Mouse (Mus musculus) kidney, adult 9 months (tissue): Measurements from ENCODE around the gene Acbd7.

Experiments used
- DNase-seq: peaks from one replicate; pipeline ENCODE4 v3.0.0; 2022

Acbd7 gene

DNA sequence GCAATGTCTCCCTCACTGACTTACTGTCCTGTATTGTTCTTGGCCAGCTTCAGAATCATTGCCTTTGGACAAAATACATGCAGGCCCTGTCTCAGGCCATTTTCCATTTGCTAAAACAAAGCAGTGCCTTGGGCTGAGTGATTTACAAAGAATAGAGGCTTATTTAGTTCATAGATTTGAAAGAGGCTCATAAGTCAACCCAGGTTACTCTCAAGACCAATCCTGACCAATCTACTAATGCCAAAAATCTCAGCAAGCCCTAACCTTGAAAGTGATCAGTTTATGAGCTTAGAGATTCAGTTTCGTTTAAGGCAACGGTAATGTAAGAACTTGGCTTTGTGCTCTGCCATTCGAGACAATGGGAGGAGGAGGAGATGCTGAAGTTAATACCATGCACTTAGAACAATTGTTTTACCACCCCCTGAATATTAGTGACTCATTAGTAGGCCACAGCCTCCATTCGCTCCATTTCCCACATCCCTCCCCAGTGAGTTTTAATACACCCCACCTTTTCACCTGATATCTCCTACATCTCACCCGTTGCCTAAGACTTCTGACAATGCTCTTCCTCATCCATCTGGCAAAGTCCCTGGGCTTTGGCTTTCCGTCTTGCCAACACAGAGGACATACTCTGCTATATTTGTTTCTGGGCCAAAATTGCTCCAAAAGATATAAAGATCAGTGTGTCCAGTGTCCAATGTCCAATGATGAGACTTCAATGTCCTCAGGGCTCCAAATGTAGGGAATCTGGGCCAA, 51.3 kb downstream of the Acbd7 start:
- DNase-seq: no peak
